Mouse (Mus musculus) left cerebral cortex, adult 9 months (tissue): ENCODE measurements around the gene Dnajc11.
A peak's percentile ranks its signal among the peaks of the same experiment; 100 is the strongest.

Source experiments
- DNase-seq, 2 experiments: peaks; one replicate each; pipeline ENCODE4 v3.0.0; 2022; ENCODE audit warnings: low spot score in 2 of 2

Dnajc11 gene

DNA sequence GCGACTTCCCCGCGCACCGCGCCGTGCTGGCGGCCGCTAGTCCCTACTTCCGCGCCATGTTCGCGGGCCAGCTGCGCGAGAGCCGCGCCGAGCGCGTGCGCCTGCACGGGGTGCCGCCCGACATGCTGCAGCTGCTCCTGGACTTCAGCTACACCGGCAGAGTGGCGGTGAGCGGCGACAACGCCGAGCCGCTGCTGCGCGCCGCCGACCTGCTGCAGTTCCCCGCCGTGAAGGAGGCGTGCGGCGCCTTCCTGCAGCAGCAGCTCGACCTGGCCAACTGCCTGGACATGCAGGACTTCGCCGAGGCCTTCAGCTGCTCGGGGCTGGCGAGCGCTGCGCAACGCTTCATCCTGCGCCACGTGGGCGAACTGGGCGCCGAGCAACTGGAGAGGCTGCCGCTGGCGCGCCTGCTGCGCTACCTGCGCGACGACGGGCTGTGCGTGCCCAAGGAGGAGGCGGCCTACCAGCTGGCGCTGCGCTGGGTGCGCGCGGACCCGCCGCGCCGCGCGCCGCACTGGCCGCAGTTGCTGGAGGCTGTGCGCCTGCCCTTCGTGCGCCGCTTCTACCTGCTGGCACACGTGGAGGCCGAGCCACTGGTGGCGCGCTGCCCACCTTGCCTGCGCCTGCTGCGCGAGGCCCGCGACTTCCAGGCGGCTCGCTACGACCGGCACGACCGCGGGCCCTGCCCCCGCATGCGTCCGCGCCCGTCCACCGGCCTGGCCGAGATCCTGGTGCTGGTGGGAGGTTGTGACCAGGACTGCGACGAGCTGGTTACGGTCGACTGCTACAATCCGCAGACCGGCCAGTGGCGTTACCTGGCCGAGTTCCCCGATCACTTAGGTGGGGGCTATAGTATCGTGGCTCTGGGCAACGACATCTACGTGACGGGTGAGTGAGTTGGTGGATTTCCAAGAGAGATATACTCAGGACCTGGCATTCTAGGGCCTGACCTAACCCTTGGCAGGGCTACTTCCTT lies 75.9 kb downstream of the Dnajc11 start:
- peak in 1 of 2 experiments; percentile 80 for DNase-seq

- DNase-seq: no peak
Measured at GRCm38 (mm10) chr4:152010091-152010706, 76.7 kb downstream of the Dnajc11 start.

GRCm38 (mm10) chr4:152010707-152011134 lies 77.2 kb downstream of the Dnajc11 start:
- no peak for DNase-seq

- DNase-seq: no peak
Measured at GRCm38 (mm10) chr4:152011171-152011760, 77.8 kb downstream of the Dnajc11 start.

DNA sequence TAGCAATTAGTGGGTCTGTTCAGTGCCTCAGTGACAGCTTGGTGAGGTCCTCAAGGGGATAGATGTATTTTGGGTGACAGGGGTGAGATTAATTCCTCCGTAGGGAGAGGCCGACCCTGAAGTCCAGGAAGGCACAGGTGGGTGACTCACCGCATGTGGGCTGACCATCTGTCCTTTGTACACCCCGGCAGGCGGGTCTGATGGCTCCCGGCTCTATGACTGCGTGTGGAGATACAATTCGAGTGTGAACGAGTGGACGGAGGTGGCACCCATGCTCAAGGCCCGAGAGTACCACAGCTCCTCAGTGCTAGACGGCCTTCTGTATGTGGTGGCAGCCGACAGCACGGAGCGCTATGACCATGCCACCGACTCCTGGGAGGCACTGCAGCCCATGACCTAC lies 78.6 kb downstream of the Dnajc11 start:
- DNase-seq: no peak

GRCm38 (mm10) chr4:152013036-152013813 lies 79.7 kb downstream of the Dnajc11 start:
- no peak for DNase-seq

GRCm38 (mm10) chr4:152019073-152019472 lies 85.6 kb downstream of the Dnajc11 start:
- no peak for DNase-seq

DNA sequence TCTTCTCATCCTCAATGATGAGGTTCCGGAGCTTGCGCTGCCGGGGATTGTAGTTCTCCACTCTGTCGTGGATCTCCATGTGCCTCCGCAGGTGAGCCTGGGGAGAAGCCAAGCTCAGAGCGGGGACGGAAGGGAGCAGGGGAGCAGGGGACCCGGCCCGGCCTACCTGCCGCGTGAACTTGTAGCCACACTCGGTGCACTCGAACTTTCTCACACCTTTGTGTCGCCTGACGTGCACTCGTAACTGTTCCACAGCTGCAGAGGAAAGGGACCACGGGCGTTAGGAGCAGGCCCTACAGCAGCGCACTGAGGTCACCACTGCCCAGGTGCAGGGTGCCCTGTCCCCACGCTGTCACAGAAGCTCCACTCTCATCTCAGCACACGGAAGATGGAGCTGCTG lies 86.5 kb downstream of the Dnajc11 start:
- no peak for DNase-seq

- no peak for DNase-seq
Measured at GRCm38 (mm10) chr4:152021568-152022097, 88.1 kb downstream of the Dnajc11 start.

DNA sequence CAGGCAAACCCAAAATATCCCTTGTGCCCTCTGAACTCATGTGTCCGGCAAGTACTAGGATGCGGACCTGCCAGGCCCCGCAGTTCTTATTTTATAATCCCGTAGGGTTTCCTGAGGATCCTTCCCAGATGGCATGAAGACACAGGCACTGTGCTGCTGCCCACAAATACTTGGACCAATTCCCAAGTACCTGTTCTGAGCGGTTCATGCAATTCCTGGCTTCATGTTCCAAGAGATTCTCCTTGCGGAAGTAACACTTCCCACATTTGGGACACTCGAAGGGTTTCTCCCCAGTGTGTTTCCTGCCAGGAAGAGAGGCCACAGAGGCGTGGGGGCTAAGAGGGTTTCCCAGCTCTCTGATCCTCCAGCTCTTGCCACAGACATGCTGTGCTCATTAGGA lies 89.0 kb downstream of the Dnajc11 start:
- DNase-seq: no peak

DNA sequence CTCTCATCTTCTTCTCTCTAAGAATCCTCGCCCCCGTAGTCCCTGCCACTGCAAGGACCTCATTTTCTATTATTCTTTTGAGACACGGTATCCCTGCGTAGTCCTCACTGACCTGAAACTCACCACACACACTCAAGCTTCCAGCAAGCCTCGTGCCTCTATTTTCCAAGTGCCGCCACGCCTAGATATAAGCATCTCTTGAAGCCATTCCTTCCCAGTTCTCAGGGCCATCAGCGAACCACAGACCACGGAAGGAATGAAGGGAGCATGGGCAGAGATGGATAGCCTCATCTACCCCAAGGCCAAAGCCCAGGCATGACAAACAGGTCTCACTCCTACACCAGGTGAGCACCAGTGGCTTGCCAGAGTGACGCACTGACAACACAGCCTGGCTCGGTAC lies 91.0 kb downstream of the Dnajc11 start:
- DNase-seq: no peak

- DNase-seq: no peak
Measured at GRCm38 (mm10) chr4:152026751-152027508, 93.4 kb downstream of the Dnajc11 start.

- DNase-seq: peak; percentile 93 to 97
Measured at GRCm38 (mm10) chr4:152027524-152027923, 94.0 kb downstream of the Dnajc11 start, which contains the start of gene Zbtb48. Zbtb48 (minus strand) TSS chr4:152027671.

DNA sequence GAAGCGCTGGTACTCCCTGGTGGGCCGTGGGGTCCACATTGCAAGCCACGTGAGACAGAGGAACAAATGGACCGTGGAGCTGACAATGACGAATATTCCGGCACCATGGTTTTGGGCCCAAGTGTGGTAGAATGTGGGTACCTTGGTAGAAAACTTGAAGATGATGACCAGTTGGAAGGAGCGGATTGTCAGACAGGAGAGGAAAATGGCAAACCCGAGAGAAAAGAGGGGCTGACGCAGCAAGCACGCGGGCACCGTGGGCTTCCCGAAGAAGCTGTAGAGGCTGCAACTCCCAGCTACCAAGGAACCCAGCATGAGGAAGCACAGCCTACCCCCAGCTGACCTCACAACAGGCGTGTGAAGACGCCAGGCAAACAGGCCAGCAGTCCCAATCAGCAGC lies 95.0 kb downstream of the Dnajc11 start:
- DNase-seq: no peak

DNA sequence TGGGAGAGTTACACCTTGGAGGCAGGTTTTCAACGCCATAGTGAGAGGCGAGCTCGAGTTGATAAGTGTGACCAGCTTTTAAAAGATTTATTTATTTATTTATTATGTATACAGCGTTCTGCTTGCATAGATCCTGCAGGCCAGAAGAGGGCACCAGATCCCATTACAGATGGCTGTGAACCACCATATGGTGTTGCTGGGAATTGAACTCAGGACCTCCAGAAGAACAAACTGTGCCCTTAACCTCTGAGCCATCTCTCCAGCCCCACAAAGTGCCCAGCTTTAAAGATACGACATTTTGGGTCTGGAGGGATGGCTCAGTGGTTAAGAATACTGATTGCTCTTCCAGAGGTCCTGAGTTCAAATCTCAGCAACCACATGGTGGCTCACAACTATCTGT lies 95.6 kb downstream of the Dnajc11 start:
- no peak for DNase-seq

- DNase-seq: no peak
Measured at GRCm38 (mm10) chr4:152029997-152030396, 96.5 kb downstream of the Dnajc11 start.
